Mouse (Mus musculus) brown adipose tissue, adult 24 weeks (tissue): ENCODE results near the gene Has3. TPM values are rescaled to one million over a fixed set of nuclear protein-coding genes. Genes with fewer than 3 reads are reported as not detected.
"Not testable (repeated sequence)": the region's sequence is repeated elsewhere in the genome, so short reads cannot be mapped to it uniquely, and the experiment has no call there.

ENCODE experiments used
- H3K27ac ChIP-seq: fragments of 200-500 bp; replicated peaks from 2 replicates; pipeline ENCODE4 v1.5.1; 2012; ENCODE audit warnings: low read depth, mild to moderate bottlenecking, low read length
- H3K4me1 ChIP-seq: fragments of 200-500 bp; 2 replicates; pipeline ENCODE4 v1.6.1; 2012; ENCODE audit warnings: low read length, mixed read lengths; ENCODE audit not compliant: control insufficient read depth, insufficient read depth, insufficient read length
- H3K4me3 ChIP-seq: fragments of 200-500 bp; 2 replicates; pipeline ENCODE4 v1.5.1; 2012; ENCODE audit warnings: low read depth, mild to moderate bottlenecking, low read length, moderate library complexity; ENCODE audit not compliant: insufficient read depth
- polyA plus RNA-seq: library from polyadenylated mRNA; stranded (reverse); fragments of >200 nt; gene quantifications from 2 replicates; pipeline ENCODE4 v1.2.4, GENCODE M21; 2012; ENCODE audit not compliant: missing spikeins, insufficient read depth, insufficient read length

Has3 gene
- polyA plus RNA-seq, 1 experiment = not detected

DNA sequence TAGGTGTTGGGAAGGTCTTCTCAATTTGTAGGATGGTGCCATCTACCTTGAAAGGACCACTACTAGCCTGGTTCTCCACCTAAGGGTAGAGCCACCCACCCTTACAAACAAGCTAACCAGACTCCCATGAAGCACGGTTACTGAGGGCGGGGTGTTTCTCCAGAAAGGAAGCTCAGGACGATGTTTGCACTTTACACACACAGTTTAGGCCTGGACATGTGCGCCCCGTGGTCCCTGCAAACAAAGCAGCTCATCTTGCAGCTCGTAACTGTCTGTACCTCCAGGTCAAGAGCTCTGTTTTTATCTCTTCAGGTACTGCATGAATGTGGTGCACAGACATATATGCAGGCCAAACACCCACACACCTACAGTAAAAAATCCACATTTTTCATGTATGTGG, 36.6 kb downstream of the Has3 start:
- H3K4me1 ChIP-seq = peaks cover 2% of the 10 kb centered on the region; the same call in 1 of the 2 replicates
- no peak overlapping the region for H3K27ac ChIP-seq
- no peak overlapping the region for H3K4me3 ChIP-seq

DNA sequence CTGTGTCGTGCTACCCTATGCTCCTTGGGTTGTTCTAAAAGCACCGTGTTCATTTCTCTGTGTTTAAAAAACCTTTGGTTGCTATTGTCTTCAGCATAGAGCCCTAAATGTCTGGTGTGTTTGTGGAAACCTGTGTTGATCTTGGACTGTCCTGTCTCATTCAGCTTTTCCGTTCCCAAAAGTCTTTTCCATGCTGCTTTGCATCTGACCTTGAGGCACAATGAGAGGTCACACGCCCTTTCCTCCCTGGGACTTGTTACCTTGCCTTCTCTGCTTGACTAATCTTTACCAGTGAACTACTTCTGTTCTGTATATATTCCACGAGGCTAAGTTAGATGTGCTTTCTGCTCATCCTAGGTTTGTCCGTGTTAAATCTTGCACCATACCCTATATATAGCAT, 37.4 kb downstream of the Has3 start:
- Histone ChIP-seq H3K4me3 (no peak overlapping the region), H3K27ac (no peak overlapping the region), H3K4me1 (no peaks in the 10 kb centered on the region)

DNA sequence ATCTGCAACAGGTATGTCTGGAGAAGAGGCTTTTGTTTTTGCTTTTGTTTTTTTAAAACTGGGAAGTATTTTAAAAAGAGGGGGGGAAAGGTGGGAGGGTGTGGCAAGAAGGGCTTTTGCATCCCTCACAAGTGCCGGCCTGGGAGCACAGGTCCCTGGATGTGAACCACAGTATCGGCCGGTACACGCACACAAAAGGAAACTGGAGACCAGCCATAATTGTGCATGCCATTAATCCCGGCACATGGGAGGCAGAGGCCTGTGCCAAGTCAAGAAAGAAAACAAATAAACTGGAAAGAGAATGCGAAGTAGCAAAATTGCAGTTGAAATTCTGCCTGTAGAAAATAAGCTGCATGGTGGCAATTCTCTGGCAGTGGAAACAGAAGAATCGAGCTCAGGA, 38.2 kb downstream of the Has3 start:
- Histone ChIP-seq H3K4me3 (no peak overlapping the region), H3K4me1 (no peaks in the 10 kb centered on the region), H3K27ac (no peak overlapping the region)

DNA sequence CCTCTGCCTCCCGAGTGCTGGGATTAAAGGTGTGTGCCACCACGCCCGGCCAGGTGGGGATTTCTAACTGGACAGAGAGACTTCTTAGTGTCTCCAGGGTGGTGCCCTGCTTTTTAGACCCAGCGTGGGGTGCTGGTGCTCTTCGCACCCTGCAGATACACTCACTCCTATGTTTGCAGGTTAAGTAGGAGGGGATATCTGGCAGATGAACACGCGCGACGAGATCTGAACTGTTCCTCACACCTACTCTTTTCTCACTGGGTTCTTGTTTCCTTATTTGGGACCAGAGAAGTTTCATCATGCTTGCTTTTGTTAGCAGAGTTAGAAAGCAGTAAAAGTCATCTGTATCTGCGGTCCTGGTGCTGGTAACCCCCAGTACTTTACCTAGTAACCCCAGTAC, 43.6 kb downstream of the Has3 start:
- H3K4me3 ChIP-seq = no peak overlapping the region
- no peaks in the 10 kb centered on the region for H3K4me1 ChIP-seq
- no peak overlapping the region for H3K27ac ChIP-seq

DNA sequence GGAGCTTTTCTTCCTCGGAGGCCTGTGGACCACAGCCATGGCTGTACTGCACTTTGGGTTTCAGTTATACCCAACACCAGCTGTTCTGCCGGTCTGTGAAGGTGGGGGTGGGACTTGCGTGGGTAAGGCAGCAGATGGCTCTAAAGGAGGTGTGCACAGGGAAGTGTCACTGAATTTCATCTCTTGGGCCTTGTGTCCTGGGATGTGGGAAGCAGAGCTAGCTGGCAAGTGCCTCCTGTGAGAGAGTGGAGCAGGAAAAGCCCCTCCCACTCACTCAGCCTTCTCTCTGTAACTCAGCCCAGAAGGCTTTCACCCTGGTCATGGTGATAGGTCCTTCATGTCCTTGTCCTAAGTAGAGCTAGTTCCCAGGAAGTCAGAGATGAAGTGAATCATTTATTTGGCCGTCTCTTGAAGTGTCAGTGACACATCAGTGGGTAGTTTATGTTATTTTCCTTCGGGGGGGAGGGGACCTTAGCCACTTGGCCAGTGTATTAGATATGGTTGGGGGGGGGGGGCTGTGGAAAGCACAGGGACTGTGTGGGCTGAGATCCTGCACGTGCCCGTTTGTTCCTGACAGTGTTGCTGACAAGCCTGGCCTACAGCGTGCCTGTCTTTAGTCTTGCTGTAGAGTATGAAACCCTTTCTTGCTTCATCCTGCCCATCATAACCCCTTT, 49.8 kb downstream of the Has3 start:
- H3K27ac ChIP-seq = no peak overlapping the region
- no peak overlapping the region for H3K4me3 ChIP-seq
- H3K4me1 ChIP-seq = no peaks in the 10 kb centered on the region

DNA sequence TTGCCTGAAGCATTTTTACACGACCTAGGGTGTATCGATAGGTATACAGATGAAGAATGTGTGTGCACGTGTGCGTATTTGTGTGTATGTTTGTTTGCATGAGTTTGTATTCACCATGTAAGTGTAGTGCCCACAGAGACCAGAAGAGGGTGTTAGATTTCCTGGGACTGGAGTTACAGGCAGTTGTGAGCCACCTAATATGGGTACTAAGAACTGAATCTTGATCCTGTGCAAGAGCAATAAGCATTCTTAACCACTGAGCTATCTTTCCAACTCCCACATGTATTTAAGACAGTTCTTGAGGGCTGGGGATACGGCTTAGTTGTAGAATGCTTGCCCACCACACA, 50.3 kb downstream of the Has3 start:
- H3K27ac ChIP-seq = no peak overlapping the region
- no peaks in the 10 kb centered on the region; the same call in 1 of the 2 replicates for H3K4me1 ChIP-seq
- no peak overlapping the region for H3K4me3 ChIP-seq

DNA sequence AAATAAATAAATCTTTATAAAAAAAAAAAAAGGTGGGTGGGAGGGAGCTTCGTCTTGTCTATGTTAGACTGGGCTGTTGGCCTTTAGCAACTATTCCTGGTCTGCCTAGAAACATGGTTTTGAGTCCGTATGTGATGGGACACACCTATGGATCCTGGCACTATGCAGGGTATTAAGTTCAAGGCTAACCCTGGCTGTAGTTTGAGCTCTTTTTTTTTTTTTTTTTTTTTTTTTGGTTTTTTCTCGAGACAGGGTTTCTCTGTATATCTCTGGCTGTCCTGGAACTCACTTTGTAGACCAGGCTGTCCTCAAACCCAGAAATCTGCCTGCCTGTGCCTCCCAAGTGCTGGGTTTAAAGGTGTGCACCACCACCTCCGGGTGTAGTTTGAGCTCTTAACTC, 54.0 kb downstream of the Has3 start:
- Histone ChIP-seq H3K27ac (peak overlapping the region; percentile 4; the same call in 1 of the 2 replicates), H3K4me3 (no peak overlapping the region), H3K4me1 (no peaks in the 10 kb centered on the region; the same call in 1 of the 2 replicates)

DNA sequence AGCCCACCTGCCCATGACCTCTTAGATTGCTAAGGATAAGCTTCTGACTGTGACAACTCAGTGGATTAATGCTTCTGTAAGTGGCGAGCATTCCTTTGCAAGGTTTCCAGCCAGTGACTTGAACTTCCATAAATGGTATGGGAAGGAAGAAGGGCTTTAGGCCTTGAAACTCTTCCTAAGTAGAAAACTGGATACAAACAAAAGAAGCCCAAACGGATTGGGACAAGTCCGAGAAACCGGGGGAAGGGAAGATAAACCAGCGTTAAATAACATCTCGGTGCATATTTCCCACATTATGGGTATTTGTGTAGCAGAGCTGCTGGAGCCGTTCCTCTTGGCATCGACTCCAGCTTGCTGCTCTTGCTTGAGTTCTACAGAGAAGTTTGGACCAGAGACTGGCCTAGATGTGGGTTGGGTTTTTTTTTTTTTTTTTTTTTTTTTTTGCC, 54.9 kb downstream of the Has3 start:
- H3K4me1 ChIP-seq = peaks cover under 1% of the 10 kb centered on the region; the same call in 1 of the 2 replicates
- H3K4me3 ChIP-seq = no peak overlapping the region
- peak overlapping the region; percentile 4; the same call in 1 of the 2 replicates for H3K27ac ChIP-seq

DNA sequence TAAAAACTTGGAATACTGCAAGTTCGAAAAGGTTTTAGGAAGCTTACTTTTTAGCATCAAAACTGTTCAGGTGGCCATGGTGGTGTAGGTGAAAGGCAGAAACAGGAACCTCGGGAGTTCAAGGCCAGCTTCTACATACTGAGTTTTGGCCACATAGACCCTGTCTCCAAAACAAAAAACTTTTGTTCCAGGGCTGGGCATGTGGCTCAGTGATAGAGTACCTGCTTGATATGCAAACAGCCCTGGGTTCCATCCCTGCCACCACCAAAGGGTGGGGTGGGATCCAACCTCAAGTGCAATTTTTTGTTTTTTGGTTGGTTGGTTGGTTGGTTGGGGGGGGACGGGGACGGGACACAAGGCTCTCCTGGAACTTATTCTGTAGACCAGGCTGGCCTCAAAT, 55.4 kb downstream of the Has3 start:
- Histone ChIP-seq H3K4me1 (peaks cover 4% of the 10 kb centered on the region; the same call in 1 of the 2 replicates), H3K27ac (peak overlapping the region; percentile 16; the same call in 1 of the 2 replicates), H3K4me3 (no peak overlapping the region)

DNA sequence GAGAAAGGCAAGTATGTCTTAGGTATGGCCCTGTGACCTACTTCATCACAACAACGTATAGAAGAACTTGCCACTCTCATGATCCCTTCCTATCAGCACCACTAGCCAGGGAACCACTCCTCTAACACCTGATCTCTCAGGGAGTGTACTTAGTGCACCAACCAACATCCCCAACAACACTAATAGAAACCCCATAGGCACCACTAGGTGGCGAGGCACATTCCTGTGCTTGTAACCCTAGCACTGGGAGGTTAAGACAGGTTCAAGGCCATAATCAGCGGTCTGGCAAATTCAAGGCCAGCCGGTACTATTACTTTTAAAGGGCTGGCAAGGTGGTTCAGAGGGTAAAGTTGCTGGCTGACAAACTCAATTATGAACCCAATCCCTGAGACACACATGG, 57.2 kb downstream of the Has3 start:
- H3K4me3 ChIP-seq = no peak overlapping the region
- no peak overlapping the region for H3K27ac ChIP-seq
- peaks cover 10% of the 10 kb centered on the region; the same call in 1 of the 2 replicates for H3K4me1 ChIP-seq

DNA sequence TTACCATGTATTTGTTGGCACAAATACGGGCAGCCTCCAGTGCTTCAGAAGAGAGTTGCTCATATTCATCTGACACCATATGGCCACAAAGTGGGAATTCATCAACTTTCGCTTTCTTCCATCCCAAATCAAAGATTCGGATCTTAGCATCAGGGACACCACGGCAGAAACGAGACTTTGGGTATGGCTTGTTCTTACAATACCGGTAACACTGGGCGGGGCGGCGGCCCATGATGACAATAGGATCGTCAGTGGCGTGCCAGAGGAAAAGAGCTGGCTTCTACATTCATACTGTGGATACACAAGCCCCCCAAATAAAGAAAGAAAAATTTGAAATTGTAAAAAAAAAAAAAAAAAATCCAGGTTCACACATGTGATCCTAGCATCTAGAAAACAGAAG, 58.1 kb downstream of the Has3 start:
- H3K4me1 ChIP-seq = peaks cover 13% of the 10 kb centered on the region
- not testable (repeated sequence) for H3K27ac ChIP-seq, H3K4me3 ChIP-seq

DNA sequence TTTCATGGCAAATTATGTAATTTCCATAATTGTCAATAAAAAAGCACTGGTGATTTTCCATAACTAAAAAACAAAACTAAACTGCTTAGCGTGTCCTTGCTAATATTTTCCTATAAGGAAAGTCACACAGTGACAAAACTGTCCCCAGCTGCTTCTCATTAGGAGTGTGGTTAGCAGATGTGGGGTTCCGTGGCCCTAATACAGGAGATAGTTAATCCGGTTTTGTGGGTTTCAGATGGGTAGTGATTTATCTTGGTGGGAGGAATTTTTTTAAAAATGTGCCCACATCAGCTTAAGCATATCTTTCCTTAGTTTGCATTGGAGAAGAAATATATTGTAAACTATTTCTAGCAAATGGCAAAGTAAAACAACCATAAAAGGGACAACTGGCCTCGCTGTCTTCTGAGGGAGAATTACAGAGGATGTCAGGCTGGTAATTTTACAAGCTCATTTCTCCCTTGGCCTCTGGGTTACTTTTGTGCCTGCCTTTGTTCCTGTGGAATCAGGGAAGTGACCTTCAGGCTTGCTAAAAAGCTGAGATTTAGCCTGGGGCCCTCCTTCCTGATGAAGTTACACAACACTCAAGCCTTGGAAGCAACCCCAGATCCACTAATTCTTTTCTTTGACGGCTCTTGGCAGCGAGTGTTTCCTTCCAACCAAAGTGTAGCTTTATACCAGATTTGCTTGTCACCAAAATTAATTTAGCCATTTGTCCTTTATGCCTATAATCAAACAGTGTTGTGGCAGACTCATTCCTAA, 59.3 kb downstream of the Has3 start:
- no peak overlapping the region for H3K4me3 ChIP-seq
- H3K4me1 ChIP-seq = peaks cover 13% of the 10 kb centered on the region
- peak overlapping the region; percentile 83 for H3K27ac ChIP-seq

DNA sequence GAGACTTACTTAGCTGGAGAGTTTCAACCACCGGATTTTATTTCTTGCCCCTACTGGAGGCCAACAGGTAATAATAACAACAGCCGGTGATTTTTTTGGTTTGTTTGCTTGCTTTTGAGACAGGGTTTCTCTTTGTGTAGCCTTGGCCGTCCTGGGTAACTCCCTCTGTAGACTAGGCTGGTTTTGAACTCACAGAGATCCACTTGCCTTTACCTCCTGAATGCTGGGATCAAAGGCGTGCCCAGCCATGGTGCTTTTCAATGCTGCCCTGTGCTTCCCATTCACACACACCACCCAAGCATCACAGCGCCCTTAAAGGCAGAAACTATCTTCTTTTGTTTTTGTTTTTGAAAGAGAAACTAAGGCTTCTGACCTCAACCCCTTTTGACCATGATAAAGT, 59.9 kb downstream of the Has3 start:
- Histone ChIP-seq H3K27ac (peak overlapping the region; percentile 83), H3K4me3 (no peak overlapping the region), H3K4me1 (peaks cover 13% of the 10 kb centered on the region)

DNA sequence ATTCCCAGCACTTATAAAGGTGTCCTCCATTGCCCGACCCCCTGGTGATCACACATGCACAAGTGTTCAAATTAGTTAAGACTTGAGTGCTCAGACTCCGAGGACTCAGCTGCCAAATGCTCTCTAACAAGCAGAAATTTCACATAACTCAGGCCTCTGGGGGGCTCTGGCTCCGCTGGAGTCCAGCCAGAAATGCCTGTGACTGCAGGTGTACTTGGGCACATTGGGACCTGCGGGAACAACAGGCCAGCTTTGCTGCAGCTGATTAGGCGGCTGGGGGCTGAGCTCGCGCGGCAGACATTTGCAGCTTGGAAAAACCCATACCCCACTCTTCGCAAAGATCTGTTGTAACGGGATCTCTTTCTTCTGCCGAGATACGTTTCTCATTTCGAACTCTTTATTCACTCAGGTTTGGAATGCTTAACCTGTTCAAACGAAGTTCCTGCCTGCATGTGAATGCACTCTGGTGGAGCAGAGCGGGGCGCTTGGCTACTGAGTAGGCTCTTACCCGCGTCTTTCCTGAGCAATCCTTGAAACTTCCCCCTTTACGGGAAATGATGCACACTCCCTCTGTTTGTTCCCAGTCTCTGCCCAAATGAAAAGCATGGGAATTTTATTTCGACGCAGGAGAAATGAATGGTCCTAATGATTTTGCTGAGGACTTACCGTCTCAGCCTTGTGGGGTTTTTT, 62.5 kb downstream of the Has3 start:
- peaks cover 16% of the 10 kb centered on the region for H3K4me1 ChIP-seq
- 0 out of 2 replicates have a peak overlapping the region, but pooled peaks have one; percentile 11 for H3K27ac ChIP-seq
- peak overlapping the region; percentile 36 for H3K4me3 ChIP-seq

DNA sequence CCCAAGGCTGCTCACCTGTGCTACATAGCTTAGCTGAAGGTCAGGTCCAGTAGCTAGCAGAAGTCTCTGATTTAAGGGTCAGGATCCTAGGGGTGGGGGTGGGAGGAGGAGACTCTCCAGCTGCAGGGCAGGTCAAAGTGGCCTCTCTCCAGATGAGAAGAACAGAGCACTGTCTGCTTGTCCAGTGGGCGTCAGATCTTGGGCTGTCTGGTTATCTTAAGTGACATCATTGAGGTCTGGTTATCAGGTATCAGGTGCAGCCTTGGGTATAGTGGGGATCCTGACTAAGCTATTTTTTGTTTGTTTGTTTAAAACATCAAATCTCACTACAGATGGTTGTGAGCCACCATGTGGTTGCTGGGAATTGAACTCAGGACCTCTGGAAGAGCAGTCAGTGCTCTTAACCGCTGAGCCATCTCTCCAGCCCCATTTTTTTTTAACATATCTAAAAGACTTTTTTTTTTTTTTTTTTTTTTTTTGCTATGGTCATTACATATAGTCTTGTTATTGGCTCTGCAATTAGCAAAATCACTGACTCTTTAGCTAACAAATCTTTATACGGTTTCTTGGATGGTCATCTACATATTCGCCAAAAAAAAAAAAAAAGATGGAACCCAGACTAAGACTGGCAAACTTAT, 63.6 kb downstream of the Has3 start:
- Histone ChIP-seq H3K27ac (no peak overlapping the region), H3K4me1 (peaks cover 18% of the 10 kb centered on the region), H3K4me3 (no peak overlapping the region)
